Mouse (Mus musculus) heart, adult 8-10 months (tissue): ENCODE data around the gene C1qtnf9. TPM values are rescaled to one million over a fixed set of nuclear protein-coding genes. Genes with fewer than 3 reads are reported as not detected.

Experiments
- DNase-seq: peaks from one replicate; pipeline ENCODE4 v3.0.0; 2022; ENCODE audit warnings: low spot score
- total RNA-seq, 4 experiments: library from RNA; stranded (reverse); gene quantifications; 2 replicates each; pipeline ENCODE4 v1.2.4; 2022

The C1qtnf9 gene
- 10 to 100 TPM; 39.4 to 49.7 (median 43.6) TPM for total RNA-seq

DNA sequence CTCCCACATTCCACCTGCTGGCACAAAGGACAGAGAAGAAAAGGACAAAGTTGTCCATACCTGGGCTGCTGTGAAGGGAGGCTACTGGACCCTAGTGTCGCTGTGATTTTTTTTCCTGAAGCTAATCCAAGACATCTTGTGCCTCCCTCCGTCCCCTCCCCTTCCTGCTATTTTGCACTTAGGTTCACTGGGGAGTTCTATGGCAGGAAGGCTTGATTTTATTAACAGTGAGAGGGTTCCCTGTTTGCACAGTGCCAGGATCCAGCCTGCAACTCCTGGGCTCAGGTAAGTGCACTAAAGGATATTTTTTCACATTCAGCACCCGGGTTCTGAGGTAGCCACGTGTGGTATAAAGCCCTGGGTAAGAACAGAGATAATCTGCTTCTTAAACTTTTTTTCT is at the start of gene C1qtnf9:
TSS of gene C1qtnf9 (plus strand) at position 251 of the 400 bp plus-strand sequence.
- DNase-seq = peak; percentile 44

DNA sequence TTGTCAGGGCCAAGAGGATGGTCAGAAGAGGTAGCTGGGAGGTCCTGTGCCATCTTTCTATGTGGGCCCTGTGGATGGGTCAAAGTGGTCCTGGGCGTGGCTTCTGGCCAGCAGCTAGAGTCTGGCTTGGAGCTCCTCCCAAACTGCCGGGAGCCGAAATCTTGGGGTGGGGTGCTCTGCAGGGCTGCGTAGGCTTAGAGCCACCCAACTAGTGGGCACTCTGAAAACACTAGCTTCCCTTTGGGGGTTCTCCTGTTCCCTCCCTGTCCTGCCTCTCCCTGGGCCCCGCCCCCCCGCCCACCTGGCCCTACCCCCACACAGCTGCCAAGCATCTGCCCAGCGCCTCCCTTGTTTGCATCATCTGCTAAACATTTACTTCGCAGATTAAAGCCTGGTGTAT is 46.6 kb upstream of the C1qtnf9 start:
- no peak for DNase-seq

DNA sequence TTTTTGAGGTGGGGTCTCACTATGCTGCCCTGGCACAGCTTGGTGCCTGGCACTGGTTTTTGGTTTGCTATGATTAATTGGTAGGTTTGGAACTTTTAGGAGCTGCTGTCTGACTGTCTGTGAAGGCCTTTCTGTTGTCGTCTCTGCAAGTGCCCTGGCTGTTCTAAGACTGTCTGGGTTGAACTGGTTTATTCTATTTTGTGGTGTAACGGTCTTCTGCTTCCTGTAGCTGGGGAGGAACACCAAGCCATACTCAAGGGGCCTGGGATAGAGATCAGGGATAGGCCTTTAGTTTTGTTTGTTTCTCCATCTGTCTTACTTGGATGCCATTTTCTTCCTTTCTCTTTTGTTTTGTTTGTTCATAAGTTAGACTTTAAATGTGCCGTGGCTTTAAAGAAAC is 46.0 kb upstream of the C1qtnf9 start:
- no peak for DNase-seq

DNA sequence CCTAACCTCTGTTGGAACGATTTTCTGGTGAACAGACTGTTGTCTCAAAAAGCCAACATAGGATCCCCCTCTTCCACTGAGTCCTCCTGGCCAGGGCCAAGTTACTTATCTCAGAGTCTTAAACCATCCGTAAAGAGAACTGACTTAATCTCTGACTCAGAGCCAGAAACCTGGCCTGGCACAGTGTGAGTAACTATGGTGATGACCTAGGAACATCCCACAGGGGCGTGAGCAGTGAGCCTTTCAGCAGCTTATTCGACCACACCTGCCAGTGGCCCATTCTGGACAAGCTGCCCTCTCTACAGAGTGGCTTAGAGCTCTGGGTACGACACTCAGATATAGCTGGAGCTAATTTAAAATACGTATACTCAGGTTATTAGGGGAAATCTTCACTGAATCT is 41.8 kb upstream of the C1qtnf9 start:
- no peak for DNase-seq

DNA sequence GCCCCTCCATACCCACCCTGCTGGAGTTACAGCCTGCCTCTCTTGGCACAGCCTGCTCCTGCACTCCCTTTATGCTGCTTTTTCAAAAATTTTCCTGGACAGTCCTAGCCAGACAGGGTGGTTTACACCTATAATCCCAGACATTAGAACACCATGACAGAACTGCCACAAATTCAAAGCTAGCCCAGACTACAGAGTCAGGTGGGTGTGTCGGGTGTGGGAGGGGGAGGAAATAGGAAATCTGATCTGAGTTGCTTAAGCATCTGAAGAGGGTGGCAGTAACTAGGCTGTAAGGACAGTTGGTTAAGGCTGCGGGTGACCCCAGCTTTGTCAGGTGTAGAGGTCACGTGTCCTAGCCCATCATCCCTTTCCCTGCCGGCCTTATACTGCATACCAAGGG is 40.8 kb upstream of the C1qtnf9 start:
- no peak for DNase-seq

DNA sequence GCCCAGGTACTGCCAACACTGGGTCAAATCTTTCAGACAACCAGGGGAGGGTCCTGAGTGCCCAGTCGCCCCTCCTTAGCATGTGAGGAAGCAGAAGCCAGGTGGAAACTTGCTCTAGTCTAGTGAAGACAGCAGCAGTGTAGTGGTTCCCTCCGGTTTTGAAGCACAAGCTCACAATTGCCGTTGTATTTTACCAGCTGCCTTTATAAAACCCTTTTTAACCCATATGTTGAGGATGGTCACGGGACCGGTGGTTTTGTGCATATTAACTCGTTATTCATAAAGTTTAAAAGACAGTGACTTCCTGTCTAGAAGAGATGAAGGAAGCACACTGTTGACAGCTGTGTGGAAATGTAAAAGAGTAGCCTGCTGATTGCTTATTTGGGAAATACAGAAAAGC is 35.9 kb upstream of the C1qtnf9 start:
- DNase-seq = no peak

DNA sequence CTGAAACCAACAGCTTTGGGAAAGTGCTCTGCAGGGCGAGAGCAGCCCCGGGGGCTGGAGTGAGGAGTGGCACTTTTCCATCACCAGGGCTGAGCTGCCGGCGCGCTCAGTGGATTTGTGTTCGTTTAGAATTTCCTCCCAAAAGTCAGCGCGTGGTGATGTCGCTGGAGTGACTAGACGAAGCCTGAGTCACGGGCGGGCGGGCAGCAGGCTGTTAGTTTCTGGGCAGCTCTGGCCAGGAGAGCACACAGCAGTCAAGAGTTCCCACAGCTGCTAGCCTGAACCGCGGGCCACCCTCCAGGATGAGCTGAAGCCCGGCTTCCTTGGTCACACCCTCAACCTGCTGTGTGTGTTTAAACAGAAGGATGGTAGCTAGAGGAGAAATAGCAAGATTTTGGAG is 35.1 kb upstream of the C1qtnf9 start:
- peak; percentile 50 for DNase-seq

DNA sequence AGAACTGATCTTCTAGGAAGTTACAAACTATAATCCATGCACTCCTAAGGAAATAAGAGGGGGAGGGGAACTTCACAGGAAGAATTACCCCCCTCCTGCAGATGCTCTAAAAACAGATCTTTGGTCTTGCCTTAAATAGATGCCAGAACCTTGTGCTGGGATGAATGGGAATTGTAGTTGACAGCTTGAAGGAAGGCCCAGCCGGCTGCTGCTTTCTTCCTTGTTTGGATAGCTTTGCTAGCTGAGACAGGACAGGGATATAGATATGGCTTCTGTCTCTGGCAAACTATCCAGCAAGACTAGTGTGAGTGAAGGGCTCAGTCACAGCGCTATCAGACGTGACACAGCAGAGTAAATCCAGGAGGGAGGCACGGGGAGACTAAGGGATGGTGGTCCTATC is 34.2 kb upstream of the C1qtnf9 start:
- no peak for DNase-seq

DNA sequence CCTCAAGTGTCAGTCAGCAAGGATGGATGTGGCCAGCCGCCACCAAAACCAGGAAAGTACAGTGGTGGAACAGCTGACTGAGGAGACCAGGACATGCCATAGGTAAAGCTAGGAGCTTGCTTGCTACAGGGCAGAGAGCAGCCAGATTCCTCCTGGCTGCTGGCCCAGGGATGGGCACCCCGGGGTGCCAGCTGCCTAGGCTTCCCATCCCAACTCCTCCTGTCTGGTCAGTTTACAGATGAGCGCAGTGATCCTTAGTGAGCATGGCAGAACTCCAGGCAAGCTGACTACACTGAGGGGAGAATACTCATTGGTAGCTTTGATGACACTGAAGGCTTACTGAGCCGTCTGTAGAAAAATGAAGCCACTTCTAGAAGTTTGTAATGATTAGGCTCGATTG is 32.7 kb upstream of the C1qtnf9 start:
- no peak for DNase-seq

DNA sequence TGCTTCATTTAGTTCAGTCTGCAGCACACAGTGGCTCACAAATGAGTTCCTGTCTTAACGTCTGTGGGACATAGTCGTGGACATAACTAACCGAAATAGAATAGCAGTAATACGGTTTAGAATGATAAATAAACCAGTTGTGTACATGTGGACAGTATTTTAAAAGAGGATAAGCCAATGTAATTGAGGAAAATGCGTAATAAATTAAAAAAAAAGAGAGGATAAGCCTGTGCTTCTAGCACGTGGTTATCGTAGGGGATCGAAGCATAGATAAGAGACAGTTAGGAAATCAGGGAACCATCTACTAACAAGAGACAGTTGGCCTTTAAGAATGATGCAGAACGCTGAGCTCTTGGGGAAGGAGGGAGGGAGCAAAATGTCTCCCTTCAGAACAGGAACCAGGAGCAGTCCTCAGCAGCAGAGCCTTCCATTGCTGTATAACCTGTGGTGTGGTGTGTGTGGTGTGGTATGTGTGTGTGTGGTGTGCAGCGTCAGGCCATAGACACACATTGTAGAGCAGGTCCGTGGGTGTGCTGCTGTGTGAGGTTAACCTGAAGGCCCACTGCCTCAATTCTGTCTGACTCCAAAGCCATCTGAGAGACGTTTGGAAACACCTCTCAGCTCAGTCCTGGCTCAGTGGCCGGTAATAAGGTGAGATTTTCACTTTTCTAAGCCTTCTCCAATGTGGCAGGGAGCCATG is 31.9 kb upstream of the C1qtnf9 start:
- no peak for DNase-seq

DNA sequence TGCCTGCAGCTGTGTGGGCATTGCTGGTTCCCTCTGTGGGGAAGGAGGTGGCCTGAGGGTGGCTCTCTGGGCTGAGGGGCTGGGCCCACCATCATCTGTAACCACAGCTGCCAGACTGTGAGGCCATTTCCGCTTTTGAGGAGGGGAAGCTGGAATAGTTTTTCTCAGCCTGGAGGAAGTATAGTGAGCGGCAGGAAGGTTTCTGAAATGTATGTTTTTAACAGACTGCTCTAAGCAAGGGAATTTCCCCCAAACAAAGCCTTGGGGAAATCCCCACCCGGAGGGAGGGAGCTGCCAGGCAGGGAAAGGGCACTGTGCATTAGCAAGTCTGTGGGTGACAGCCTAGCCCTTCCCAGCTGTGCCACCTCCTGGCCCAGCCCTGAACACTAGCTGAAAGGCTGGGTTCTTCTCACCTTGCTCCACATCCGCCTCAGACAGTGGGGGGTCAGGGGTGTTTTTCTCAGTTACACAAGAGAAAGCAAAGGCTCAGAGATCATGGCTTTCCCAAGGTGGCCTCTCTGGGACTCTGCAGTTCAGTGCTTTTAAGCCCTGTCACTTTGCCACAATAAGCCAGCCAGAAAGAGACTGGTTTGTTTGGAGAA is 31.2 kb upstream of the C1qtnf9 start:
- DNase-seq = peak; percentile 72

DNA sequence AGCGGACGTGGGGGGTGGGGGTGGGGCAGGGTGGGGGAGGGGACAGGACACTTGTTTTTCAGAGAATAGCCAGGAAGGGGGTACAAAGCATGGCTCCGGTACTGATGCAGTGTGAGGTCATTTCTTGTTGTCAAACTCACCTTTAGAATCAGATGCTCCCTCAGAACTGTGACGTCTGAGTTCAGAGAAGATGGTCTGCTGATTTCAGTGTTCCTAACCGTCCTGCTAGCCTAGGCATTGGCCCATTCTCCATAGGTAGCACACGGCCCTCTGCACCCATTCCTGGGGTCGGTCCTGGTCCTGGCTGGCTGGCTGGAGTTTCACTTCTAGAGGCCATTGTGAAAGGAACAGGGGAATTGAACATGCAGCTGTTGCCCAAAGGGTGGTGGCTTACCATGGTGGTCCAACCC is 30.7 kb upstream of the C1qtnf9 start:
- DNase-seq = no peak

DNA sequence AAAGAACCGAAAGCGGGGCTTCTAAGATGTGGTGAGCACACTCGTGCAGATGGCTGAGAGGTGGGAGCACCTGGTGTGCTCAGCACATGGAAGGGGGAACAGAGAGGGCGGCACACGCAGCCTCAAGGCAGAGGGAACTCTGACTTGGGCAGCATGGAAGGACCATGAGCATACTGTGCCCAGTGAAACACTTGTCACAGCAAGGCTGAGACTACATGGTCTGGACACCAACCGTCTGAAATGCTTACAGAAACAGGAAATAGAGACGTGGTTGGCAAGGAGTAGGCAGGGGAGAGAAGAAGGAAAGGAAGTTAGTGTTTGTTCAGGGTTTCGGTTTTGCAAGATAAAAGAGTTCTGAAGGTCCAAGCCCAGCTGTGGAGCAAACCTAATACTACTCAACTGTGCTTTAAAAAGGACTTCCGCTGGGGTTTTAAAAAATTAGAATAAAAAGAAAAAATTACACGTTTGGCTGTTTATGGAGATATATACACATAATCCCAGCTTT is 29.4 kb upstream of the C1qtnf9 start:
- DNase-seq = no peak

DNA sequence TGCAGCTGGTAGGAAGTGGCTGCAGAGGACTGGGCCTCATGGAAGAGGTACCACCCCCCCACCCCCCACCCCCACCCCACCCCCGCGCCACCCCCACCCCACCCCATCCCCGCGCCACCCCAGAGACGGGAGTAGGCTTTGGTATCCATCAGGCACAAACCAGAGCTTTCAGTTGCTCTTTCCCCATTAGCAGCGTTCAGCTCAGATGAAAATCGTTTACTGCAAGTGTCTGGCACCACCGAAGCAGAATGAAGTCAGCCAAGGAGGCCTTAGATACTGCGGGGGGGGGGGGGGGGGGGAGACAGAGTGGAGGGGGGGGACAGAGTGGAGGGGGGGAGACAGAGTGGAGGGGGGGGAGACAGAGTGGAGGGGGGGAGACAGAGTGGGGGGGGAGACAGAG is 28.8 kb upstream of the C1qtnf9 start:
- no peak for DNase-seq

DNA sequence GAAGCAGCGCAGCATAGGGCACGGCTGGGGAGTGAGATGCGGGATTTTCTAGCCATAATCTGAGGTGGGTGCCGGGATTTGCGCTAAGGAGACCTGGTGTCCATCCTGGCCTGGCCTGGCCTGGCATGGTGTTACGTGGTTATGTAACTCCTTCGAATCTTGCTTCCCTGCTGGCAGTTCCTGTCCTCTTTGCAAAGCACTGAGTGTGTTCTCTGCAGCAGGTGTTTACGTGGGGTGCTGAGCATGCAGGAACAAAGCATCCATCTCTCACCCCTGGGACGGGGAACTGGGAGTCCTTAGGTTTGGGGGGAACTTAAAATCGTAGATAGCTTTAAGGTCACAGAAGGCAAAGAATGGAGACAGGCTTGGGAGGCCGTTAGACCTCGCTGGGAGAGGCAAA is 28.3 kb upstream of the C1qtnf9 start:
- no peak for DNase-seq

DNA sequence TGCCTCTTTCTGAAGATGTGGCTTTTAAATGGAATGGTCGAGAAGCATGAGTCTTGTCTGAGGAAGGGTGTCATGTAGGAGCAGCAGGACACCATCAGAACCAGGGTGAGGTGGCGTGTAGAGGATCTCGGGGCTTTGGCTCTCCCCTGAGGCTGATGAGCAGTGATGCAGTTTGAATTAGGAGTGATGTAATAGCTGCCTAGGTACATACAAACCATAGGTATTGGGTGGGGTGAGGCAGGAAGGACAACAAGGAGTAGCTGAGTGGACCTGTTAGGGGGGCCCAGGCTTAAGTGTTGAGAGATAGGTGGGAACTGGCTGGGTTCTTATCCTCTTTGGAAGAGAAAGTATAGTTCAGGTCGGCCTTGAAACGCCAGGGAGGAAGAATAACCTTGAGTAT is 27.4 kb upstream of the C1qtnf9 start:
- no peak for DNase-seq

DNA sequence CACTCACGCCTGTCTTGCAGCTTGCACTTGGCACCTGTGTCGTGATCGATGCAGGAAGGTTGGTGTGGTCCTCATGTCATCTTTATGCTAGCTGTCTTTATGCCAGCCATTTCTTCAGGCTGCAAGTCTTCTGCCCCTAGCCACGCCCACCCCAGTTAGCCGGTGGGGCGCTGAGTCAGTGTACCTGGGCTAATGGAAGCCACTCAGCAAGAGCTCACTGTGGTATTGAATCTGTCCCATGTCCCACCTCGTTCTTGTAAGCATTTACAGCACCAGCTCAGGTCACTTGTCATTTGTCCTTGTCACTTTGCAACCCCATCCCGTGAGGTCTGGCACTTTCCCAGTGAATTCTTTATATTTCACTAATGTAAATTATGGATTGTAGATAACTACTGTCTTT is 26.9 kb upstream of the C1qtnf9 start:
- no peak for DNase-seq

DNA sequence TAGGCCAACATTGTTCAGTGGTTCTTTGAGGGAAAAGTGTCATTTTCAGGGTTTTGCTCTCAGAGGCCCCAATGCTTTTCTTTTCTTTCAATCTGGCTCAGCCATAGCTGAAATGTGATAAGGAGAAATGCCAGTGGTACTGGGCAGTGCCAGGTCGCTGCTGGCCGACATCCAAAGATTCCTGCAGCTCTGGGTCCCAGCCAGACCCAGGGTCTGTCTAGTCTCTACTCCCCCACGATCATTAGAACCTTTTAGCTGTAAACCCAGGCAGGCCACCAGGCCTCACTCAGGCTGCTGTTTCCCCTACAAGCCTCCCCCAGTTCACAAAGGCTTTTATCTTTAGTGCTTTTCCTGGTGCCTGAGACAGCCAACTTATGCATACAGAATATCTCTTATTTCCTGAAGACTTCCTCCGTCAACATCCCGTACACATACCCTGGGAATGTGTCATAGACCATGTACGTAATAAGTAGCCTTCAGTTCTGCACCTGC is 26.4 kb upstream of the C1qtnf9 start:
- DNase-seq = no peak

DNA sequence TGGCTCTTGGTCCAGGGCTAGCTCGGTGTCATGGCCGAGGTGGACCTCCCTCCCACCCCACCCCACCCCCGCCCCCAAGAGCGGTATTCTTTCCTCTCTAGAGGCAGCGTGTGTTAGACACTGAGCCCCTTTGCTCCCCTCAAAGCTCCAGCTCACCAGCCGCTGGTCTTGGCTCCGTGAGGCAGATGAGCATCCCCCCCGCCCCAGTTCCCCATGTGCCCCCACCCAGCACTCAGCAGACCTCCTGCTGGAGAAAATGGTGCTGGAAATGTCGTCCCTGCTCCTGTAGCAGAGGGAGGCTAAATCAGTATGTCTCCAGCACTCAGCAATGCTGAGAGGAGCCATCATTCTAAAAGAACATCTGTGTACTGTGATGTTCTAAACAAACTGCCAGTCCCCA is 24.3 kb upstream of the C1qtnf9 start:
- no peak for DNase-seq

DNA sequence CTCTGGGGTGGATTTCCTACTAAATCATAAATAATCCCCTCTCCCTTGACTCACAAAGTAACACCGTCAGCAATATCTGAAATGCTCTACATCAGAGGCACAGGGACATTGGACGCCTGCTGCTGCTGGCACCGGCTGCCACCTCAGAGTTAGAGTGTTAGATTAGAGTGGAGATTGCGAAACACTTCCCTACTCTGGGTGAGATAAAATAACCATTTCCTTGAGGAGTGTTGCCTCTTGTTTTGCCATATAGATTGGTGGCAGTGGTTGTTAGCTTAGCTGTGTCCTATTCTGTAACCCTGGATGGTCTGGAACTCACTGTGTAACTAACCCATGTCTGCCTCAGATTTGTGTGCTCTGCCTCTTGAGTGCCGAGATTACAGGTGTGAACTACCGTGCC is 22.7 kb upstream of the C1qtnf9 start:
- no peak for DNase-seq

DNA sequence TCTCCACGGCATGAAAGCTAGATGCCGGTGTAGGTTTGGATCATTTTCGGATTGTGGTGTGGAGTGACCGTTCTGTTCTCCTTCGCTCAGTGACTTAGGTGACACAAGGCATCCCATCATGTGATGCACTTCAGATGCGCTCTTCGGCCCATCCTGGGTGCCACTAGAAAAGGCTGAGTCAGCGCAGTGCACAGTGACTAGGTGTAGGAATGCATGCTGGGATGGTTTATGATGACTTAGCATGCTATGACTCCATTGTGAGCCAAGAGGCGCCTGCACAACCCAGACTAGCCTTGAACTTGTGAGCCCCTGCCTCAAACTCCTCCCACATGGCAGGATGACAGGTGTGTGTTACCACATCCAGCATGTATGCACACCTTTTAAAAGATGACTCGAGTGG is 21.8 kb upstream of the C1qtnf9 start:
- DNase-seq = no peak

DNA sequence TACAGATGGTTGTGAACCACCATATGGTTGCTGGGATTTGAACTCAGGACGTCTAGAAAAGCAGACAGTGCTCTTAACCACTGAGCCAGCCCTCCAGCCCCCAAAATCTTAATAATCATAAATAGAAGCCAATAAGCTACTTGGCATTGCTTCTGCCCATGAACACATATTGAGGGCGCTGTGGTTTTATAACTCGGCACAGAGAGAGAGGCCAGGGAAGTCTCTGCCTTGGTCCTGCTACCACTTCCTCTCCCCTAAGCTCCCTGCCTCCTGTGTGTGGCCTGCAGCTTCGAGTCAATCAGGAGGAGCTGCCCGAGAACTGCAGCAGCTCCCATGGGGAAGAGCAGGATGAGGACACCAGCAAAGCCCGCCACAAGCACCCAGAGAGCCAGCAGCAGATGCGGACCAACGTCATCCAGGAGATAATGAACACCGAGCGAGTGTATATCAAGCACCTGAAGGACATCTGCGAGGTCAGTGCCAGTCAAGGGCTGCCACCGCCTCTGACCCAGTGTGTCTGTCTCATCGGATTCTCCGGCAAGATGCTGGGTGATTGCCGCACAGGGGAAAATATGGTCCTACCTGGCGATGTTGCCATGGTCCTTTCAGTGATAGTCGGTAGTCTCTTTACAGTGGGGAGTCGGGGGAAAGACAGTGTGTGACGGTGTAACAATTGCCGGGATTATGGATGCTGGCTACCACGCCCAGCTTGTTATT is 20.6 kb upstream of the C1qtnf9 start:
- DNase-seq = no peak

DNA sequence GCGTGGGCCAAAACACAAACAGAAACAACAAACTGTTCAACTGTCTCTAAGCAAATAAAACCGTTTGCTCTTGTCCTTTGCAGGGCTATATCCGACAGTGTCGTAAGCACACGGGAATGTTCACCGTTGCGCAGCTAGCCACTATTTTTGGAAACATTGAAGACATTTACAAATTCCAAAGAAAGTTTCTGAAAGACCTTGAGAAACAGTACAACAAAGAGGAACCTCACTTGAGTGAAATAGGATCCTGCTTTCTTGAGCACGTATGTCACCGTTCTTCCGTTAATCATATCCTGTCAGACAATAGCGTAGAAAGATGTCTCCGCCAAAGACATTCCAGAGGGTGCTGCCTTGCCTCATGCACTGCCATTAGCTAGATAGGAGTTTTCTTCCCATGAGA is 18.1 kb upstream of the C1qtnf9 start:
- DNase-seq = no peak
